Mouse (Mus musculus): Measurements from ENCODE around the gene Hist1h2ae.
"Not testable (repeated sequence)": the region's sequence is repeated elsewhere in the genome, so short reads cannot be mapped to it uniquely, and the experiment has no call there.

Gene Hist1h2ae

DNA sequence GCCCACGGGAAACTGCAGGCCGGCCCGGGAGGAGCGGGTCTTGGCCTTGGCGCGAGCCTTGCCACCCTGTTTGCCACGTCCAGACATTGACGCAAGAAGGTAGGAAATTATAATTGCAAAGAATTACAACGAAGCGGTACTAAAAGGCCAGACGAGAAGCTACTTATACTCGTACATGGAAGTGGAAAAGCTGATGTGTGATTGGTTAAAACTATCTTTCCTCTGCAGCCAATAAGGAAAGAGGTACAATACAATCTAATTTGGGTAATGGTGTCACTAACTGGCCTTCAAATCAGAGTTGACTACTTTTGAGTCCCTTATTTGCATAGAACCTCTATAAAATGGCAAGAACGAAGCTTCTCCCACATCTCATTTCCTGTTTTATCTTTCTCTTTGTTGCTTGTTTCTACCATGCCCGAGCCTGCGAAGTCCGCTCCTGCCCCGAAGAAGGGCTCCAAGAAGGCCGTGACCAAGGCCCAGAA is at the start of gene Hist1h2ae, which contains the start of gene Hist1h2bg:
Hist1h2ae (minus strand) TSS at position 199 of the 482 bp plus-strand sequence.
Hist1h2bg (plus strand) TSS at position 375 of the 482 bp plus-strand sequence.
- peak; percentile 94 for DNase-seq (ENCODE audit: low spot score)

GRCm38 (mm10) chr13:23620056-23620732 is 49.2 kb upstream of the Hist1h2ae start:
- DNase-seq (ENCODE audit: low spot score) = no peak

- no peak for DNase-seq (ENCODE audit: low spot score)
Observed at GRCm38 (mm10) chr13:23611638-23612037, 40.6 kb upstream of the Hist1h2ae start.

DNA sequence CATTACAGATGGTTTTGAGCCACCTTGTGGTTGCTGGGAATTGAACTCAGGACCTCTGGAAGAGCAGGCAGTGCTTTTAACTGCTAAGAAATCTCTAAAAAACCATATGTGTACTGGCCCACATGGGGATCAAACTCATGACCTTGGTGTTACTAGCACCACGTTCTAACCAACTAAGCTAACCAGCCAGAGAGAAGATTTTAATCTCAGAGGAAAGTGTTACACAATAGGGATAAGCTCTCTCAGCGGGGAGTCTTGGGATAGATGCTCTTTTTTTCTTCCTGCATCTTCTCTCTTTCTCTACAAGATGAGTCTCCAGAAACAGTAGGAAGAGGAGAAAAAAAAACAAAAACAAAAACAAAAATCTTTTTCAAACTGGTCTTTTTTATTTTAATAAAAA is 39.4 kb upstream of the Hist1h2ae start:
- no peak for DNase-seq (ENCODE audit: low spot score)

GRCm38 (mm10) chr13:23609844-23610243 is 38.8 kb upstream of the Hist1h2ae start:
- no peak for DNase-seq (ENCODE audit: low spot score)

DNA sequence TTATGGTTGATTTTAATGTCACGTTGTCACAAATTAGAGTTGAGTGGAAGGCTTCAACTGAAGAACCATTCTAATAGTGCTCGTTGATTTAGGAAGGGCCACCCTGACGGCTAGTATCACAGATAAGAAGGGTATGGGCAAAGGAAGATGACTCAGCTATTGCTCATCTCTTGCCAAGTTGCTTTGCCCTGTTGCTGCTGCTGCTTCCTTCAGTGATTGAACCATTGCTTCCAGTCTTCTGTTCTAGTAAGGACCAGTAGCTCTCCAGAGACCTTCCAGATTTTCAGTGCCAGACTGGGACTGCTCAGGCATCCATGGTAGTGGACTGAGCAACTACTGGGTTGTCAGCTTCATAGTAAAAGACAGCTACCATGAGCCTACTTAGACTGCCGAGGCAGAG is 38.2 kb upstream of the Hist1h2ae start:
- no peak for DNase-seq (ENCODE audit: low spot score)

- no peak for DNase-seq (ENCODE audit: low spot score)
Observed at GRCm38 (mm10) chr13:23605052-23605451, 34.0 kb upstream of the Hist1h2ae start.

- no peak for DNase-seq (ENCODE audit: low spot score)
Observed at GRCm38 (mm10) chr13:23604452-23604851, 33.4 kb upstream of the Hist1h2ae start.

DNA sequence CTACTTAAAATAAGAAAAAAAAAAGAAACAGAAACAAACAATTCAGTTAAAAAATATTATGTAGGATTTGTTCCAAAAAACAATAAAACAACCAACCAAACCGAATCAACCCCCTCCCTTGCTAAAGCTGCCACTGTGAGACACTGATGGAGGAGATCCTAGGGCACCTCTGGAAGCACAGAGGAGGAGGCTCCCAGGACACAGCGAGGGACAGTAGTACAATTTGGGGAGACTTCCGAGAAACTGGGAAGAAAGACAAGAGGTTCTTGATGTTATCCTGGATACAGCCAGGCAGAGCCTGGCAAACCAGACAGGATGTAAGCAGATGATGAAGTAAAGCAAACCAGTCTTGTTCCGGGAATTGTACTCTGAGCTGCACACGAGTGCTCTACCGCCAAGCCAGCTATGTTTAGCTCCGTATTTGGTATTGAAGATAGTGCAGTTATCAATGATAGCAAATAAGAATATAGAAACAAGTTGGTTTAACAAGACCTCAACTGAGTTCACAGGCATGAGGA is 32.2 kb upstream of the Hist1h2ae start:
- DNase-seq (ENCODE audit: low spot score) = no peak

DNA sequence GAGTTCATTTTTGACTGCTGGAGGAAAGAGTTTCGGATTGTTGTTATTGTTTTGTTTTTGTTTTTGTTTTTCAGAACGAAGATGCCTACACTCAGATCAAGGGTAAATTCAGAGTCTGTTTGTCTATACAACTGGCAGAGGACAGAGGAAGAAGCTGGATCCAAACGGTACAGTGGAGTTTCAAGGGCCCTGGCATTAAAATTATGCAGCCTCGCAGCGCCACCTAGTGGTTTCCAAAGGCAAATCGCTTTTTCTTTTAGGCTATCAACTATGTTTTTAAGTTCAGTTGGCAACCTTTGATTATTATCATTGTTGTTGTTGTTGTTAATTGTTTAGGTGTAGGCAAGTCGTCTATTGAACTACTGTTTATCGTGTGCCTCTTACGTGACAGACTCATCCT is 26.9 kb upstream of the Hist1h2ae start:
- peak; percentile 58 for DNase-seq (ENCODE audit: low spot score)

- no peak for DNase-seq (ENCODE audit: low spot score)
Observed at GRCm38 (mm10) chr13:23595622-23596372, 24.8 kb upstream of the Hist1h2ae start.

- no peak for DNase-seq (ENCODE audit: low spot score)
Observed at GRCm38 (mm10) chr13:23595185-23595584, 24.2 kb upstream of the Hist1h2ae start.

GRCm38 (mm10) chr13:23593051-23593770 is 22.2 kb upstream of the Hist1h2ae start:
- peak; percentile 84 for DNase-seq (ENCODE audit: low spot score)

GRCm38 (mm10) chr13:23592614-23593013 is 21.6 kb upstream of the Hist1h2ae start:
- DNase-seq (ENCODE audit: low spot score) = no peak

DNA sequence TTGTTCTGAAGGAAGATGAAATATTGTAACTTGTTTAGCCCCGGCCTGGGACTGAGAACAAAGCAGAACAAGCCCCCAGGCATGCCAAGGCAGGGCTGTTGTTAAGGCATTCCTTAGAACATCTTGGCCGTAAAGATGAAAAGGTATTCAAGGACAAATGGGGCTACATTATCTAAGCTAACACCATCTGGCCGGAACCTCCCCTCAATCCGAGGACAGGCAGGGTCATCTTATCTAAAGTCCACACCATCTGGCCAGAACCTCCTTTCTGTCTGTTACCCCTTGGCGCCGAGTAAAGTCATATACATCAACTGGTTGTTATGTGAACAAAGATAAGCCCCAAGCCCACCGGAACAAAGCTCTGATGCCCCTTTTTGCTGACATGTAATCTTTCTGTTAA is 20.9 kb upstream of the Hist1h2ae start:
- DNase-seq (ENCODE audit: low spot score) = not testable (repeated sequence)

- no peak for DNase-seq (ENCODE audit: low spot score)
Observed at GRCm38 (mm10) chr13:23591206-23591605, 20.2 kb upstream of the Hist1h2ae start.

GRCm38 (mm10) chr13:23586940-23587225 is 15.9 kb upstream of the Hist1h2ae start:
- no peak for DNase-seq (ENCODE audit: low spot score)

GRCm38 (mm10) chr13:23586099-23586939 is 15.3 kb upstream of the Hist1h2ae start:
- DNase-seq (ENCODE audit: low spot score) = no peak

DNA sequence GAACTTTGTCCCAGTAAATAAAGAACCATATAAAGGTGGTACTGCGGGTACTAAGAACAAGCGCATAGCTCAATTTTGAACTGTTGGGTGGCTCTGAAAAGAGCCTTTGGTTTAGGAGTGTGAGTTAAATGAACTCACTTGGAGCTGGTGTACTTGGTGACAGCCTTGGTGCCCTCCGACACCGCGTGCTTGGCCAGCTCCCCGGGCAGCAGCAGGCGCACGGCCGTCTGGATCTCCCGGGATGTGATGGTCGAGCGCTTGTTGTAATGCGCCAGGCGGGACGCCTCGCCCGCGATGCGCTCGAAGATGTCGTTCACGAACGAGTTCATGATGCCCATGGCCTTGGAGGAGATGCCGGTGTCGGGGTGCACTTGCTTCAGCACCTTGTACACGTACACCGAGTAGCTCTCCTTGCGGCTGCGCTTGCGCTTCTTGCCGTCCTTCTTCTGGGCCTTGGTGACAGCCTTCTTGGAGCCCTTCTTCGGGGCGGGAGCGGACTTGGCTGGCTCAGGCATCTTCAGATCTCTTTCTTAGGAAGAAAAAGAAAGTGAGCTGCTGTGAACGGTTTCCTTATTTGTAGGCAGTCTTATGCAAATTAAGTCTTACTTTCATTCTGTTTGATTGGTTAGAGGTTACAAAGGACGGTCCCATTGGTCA is 14.6 kb upstream of the Hist1h2ae start:
- peak; percentile 93 for DNase-seq (ENCODE audit: low spot score)

- peak; percentile 79 for DNase-seq (ENCODE audit: low spot score)
Observed at GRCm38 (mm10) chr13:23585029-23585441, 14.0 kb upstream of the Hist1h2ae start.

DNA sequence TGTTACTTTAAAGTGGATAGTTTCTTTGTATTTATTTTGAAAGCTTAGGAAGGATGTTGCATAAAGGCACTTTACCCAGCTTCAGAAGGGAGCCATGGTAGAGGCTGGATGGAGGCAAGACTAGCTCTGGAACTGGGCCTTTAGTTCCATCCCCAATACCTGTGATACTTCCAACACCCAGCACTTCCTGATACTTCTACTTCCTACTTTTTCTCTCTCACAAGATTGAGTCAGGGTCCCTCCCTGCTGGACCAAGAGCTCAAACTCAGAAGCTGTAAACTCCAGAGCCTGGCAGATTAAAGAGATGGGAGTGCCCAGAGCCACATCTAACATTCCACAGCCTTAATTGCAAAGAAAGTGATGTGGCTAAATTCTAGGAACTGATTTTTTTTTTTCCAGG is 13.3 kb upstream of the Hist1h2ae start:
- no peak for DNase-seq (ENCODE audit: low spot score)

All from yolk sac, embryonic 10.5 days (tissue).